Mouse (Mus musculus): ENCODE results near the gene Cdkl4.

DNA sequence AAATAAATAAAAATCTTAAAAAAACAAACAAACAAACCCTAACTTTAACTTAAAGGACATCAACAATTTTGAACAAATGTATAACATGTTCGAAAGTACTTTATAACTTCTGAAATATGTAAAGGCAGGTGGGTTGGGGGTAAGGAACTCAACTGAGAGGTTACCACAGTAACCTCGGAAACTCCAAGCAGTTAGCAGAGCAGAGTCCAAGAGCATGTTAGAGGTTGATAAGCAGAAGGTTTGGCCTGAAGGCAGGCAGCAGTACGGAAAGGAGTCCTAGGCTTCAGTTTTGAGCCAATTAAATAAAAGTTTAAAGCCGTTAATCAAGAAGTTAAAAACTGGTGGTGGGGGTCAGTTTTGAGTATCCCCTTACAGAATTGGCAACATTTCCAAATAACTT is 101.1 kb downstream of the Cdkl4 start:
- no peak for TF ChIP-seq CTCF (IDR thresholded peaks at IDR 0.05; ENCODE audit: low read depth, low read length)
- TF ChIP-seq POLR2A (IDR thresholded peaks at IDR 0.05; ENCODE audit: borderline replicate concordance, low read depth, low read length): no peak
